Mouse (Mus musculus) ES-E14 (cell line): ENCODE measurements around the gene Faap20.

ENCODE experiments used
- HCFC1 ChIP-seq: IDR thresholded peaks from 2 replicates; pipeline ENCODE4 v1.6.1; 2012; ENCODE audit warnings: low read length, inconsistent platforms, borderline replicate concordance; ENCODE audit not compliant: insufficient read depth
- ZC3H11A ChIP-seq: IDR thresholded peaks from 2 replicates; pipeline ENCODE4 v1.6.1; 2012; ENCODE audit warnings: low read depth, mild to moderate bottlenecking, inconsistent platforms, low read length, borderline replicate concordance
- ZNF384 ChIP-seq: IDR thresholded peaks from 2 replicates; pipeline ENCODE4 v1.6.1; 2012; ENCODE audit warnings: low read depth, low read length, inconsistent platforms

GRCm38 (mm10) chr4:155305531-155306031, 56.0 kb downstream of the Faap20 start:
- TF ChIP-seq ZC3H11A = no peak
- no peak for TF ChIP-seq ZNF384
- no peak for TF ChIP-seq HCFC1
